Mouse (Mus musculus) kidney, postnatal 36 days (tissue): ENCODE measurements around the gene Wap.

ENCODE experiments used
- DNase-seq, 2 experiments: peaks; one replicate each; pipeline ENCODE4 v3.0.0; 2021 to 2022; ENCODE audit warnings: mixed read lengths in 2 of 2

Gene Wap

DNA sequence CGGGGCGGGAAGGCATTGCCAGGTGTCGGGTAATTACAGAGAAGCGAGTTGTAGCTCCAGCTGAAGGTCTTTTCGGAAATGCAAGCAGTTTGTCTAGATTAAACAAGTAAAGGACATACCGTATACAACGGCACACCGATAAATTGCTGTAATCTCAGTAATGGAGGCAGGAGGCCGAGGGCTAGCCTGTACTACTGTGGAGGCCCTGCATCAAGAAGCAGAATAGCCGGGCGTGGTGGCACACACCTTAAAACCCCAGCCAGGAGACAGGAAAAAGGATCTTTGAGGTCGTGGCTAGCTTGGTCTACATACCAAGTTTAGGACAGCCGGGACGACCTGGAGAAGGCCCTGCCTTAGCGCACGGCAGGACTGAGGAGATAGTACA is 12.1 kb downstream of the Wap start:
- DNase-seq: no peak

DNA sequence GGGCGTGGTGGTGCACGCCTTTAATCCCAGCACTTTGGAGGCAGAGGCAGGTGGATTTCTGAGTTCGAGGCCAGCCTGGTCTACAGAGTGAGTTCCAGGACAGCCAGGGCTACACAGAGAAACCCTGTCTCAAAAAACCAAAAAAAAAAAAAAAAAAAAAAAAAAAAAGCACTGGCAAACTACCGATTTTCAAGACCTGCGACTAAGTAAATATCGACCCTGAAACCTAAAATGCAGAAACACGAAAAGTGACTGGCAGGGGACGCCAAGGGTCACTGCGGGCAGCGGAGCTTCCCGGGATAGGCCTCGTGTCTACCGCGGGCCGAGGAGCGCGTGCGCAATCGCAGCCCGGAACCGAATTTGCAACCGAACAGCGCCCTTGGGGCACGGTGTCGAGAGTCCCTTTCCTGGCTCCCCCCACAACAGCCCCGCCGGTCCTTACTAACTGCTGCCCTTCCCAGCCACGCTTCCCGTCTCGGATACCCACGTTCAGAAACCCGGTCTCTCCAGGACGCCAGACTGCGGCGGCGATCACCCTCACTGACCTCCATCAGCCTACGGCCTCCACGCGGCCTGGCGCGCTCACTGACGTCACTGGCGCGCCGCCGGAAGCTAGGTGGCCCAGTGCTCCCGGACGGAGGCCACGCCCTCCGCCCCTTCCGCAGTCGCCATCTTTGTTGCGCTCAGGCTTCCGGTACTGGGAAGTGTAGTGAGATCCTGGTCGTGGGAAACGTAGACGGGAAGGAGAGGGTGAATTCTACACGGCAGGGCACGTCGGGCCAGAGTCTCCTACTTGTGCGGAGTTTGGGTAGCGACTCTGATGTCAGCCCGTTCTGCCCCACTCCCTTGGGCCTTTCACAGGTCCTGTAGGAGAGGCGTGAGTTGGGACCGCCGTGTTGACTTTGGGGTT is 12.7 kb downstream of the Wap start, which contains the start of gene Tbrg4:
TSS of gene Tbrg4 (minus strand) at position 590 of the 910 bp plus-strand sequence.
- peak; percentile 95 to 97 for DNase-seq

DNA sequence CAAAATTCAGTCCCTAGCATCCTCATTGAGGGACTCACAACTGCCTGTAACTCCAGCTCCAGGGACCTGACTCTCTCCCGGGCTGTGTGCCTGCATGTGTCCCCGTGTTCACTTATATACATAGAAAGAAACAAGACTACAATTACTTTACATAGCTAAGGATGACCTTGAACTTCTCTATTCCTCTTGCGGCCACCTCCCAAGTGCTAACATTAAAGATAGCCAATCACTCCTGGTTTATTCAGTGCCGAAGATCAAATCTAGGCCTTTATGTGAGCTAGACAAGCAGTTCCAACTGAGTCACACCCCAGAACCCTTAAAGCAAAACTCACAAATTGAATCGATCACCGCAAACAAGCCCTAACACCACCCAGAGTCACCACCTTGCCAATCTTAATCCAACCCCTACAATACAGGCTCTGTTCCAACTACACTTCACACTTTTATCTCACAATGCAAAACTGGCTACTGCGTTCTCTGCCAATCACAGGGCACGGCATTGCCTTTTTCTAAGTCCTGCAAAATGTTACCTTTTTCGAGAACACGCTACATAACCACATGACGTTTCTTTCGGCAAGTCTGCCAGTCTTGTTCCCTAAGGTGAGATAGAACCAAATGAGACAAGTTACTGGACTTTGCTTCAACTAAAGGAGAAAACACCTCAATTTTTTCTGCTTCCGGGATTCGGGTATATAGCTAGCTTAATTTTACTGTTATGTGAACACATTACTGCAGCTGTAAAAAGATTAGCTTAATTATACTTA is 13.6 kb downstream of the Wap start:
- DNase-seq: no peak

DNA sequence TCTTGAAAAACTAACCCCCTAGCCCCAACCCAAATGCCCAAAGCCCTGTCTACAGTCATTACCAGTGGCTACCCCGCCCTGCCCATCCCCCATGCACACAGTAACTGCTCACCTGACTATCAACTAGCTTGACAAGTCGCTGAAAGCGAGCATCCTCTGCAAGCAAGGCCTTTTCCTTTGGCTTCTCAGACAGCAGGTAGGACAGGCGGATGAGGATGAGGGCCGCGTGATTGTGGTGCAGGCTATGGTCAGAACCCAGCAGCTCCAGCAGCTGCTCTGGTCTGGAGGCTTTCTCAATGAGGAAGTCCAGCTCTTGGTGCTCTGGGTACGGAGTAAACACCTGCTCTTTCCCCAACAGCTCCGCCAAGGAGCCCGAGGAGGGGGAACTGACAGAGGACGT is 14.7 kb downstream of the Wap start:
- no peak for DNase-seq

DNA sequence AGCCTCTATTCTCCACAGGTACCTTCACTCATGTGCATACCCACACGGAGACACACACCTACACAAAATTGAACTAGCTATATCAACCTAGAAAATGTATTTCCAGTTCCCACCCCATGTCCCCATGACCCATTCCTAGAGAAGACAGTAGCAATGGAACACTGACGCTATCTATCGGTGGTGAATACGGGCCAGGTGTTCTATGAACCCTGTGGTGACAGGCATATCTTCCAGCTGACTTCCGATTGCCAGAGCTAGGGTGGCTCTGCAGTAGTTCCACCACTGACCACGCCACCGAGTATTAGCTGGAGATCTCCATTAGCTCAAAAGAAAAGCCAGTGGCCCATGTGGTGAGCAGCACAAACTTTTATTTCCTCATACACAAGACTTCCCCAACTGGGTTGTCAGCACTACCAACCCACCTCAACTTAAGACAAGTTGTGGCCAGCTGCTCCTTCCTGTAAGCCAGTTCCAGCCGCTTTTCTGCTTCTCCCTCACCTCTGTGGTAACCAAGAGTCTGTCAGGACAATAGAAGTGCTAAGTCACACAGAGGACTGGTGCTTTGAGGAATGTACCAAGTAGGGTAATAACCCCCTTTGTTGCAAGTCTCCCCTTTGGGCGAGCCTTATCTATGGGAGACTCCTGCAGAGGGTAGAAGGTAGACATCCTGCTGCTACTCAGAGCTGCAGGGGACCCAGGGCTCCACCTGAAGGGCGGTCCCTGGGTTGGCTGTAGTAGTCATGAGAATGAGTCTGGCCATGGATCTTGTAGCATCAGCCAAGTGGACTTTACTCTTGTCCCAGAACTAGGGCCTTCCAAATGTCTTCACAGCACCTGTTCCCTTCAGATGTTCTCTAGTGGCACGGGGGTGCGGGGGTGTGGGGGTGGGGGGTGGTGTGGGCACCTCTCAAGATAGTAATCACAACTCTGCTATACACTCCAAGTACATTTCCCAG is 22.9 kb downstream of the Wap start:
- DNase-seq: peak; percentile 33 to 57

DNA sequence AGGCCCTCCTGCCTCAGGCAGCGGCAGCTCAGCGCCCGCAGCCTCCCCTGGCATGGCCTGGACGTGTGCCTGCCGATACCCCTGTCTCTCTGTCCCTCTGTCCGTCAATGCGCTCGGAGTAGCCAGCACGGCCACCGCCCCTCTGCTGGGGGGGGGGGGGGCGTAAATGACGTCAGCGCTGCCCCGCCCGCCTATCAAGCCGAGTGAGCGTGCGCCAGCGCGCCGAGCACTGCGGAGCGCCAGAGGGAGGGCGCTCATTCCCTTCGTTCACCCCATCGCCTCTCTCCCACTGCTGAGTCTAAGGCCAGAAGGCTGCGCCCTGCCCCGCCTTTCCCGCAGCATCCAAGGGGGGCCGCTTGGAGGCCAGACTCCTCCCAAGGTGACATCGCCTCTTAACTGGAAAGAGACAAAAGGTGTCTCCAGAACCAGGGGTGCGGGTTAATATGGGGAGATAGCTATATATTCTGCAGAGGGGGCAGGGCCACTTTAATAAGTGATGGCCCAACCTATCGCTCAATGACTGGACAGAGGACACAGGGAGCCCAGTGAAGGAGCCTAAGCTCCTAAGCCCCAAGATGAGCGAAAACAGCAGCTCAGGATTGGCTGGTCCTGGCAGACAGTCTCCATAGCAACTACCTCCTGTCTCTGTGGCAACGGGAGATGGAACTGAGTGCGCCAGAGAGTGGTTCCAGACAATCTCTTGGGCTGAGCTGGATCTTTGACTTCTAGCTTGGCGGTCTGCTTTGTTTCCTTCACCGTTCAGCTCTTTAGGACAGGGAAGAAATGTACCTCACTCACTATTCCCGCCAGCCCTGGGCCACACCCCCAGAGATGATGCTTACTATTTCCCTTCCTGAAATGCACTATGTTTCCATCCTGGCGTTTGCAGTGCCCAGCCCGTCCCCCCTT is 32.7 kb downstream of the Wap start, which contains the start of gene Nacad:
TSS of gene Nacad (minus strand) at position 563 of the 909 bp plus-strand sequence.
- DNase-seq: peak in 1 of 2 experiments; percentile 29

DNA sequence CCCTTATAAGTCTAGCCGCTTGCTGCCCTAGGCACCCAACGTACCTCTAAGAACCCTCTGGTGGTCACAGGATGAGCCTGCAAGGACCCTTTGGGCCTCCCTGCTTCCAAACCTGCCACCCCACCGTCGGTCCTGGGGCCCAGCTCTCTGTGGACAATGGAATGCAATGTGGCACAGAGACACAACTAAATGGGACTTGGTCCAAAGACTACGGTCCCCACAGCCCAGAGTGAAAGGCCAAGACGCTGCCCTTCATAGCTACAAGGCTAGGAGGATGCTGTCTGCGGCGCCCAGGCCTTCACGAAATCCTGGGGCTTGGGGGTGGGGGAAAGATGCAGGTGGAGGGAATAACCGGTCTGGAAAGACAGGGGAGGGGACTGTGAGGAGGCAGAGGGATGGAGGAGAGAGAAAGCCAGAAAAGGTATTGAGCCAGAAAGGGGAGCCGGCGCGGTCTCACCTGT is 33.4 kb downstream of the Wap start:
- DNase-seq: no peak

DNA sequence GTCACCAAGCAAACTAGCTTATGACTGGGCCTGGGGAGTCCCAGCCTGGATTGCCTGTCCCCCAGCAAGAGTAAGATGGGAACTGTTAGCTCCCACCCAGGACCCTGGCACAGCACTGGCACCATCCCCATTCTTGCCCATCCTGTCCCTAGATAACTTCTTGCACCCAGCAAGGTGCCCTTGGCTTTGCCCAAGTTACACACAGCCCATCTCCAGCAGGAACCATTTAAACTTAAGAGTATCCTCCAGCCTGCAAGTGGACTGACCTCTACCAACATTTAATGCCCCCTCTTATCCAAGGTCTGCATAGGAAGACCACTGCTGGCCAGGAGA is 33.9 kb downstream of the Wap start:
- no peak for DNase-seq

DNA sequence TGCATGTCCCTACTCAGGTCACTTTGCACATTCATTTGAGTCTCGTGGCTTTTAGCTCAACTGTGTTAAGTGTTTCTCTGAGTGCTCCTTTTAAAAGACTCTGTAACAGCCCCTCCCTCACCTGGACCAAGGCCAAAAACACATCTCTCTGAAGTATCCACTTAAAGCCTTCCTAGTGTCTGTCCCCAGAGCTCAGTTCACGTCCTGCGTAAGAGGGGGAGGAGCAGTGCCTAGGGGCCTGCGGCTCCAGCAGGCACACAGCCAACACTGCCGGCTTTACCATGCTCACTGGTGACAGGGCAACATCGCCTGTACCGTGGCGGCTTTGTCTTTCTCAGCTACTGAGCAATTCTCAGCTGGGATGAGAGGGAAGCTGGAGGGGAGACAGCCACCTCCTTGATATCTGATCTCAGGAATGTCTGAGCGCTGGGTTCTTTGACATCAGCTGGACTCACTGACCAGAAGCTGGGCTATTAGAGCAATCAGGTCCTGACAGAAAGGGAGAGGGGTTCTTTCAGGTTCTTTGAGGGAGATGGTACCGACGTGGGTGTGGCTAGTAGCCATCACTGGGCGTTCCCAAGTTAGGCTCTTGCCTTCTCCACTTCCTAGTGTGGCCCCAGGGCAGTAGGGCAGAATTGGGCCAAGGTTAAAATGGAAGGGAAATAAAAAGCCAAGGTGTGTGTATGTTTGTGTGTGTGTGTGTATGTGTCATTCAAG is 34.4 kb downstream of the Wap start:
- DNase-seq: peak; percentile 32 to 39

DNA sequence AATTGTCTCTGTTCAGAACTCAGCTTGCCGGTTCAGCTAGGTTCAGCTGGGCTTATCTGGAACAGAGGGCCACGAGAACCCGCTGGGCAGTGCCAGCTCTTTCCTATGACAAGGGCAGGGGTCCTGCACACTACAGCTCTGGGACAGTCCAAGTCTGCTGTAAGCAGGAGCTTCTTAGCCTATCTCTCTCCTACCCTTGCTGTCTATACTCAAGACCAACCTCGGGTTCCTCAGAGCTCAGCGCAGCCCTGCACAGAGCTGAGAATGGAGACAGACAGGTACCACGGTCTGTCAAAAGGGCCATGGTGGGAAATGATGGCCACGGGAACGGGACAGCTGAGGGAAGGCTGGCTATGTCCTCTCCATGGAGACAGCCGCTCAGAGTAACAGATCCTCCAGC is 35.2 kb downstream of the Wap start:
- DNase-seq: no peak

DNA sequence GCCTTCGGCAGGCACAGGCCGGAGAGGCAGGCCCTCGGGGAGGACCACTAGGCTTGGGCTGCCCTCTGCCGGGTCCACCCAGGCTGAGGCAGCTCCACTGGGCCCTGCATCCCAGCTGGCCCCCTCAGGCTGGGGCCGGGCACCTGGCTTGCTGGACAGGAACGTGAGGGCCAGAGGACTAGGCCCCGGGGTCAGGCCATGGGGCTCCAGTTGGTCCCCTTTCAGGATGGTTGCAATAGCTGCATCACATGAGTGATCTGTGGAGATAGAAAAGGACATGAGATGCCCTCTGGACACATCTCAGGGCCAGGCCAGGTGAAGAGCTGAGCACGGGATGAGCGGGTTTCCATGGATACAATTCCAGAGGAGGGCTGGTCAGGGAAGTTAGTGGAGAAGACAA is 35.8 kb downstream of the Wap start:
- DNase-seq: no peak

DNA sequence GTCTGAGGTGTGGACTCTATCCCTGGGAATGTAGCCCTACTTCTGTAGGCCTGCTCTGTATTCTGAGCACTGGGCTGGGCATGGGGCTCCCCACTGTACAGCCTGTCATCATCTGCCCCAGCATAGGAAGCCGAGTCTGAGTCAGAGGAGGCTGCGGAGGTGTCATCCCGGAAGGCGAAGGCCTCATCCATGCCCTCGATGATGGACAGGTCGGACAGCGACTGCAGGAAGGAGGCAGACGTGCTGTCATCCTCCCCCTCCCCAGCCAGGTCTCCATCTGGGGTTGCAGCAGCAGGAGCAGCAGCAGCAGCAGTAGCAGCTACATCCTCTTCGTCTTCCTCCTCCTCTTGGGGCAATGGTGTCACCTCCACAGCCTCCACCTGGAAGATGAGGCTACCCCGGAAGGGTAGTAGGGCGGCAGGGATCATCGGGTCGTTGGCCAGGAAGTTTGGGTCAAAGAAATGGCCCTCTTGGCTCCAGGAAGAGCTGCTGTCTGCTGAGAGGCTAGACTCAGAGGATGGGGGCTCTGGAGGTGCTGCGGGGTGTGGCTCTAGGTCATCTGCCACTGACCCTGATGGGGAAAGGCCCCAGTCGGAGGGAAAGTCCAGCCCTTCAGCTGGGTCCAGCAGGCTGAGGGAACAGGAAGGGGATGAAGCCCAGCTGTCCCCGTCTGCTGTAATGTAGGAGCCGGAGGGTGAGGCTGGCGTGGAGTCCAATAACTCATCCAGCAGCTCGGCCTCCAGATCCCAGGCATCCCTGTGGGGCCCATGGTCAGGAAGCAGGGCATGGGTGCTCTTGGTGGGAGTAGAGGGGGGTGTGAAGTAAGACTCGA is 36.6 kb downstream of the Wap start:
- DNase-seq: no peak

DNA sequence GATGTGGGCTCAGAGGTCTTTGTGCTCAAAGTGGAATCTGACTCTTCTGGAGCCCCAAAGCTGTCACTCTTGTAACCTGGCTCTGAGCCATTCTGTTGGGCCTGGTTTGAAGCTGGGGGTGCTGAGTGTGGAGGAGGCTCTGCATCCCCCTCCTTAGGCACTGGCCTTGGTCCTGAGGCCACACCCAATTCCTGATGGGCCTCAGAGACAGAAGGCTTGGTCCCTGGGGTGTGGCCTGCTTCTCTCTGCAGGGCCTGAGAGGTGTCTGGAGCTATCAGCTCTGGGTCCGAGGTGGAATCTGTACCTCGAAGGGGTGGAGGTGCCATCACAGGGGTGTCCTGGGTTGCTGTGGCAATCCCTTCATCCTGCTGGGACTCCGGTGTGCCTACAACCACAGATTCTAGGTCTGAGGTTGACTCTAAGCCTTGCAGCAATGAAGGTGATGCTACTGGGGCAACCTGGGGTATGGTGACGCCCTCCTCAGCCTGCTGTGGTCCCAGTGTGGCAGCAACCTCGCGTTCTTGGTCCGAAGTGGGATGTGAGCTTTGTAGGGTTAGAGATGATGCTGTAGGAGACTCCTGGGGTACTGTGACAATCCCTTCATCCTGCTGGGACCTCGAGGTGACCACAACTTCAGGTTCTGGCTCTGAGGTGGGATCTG is 38.0 kb downstream of the Wap start:
- DNase-seq: no peak

DNA sequence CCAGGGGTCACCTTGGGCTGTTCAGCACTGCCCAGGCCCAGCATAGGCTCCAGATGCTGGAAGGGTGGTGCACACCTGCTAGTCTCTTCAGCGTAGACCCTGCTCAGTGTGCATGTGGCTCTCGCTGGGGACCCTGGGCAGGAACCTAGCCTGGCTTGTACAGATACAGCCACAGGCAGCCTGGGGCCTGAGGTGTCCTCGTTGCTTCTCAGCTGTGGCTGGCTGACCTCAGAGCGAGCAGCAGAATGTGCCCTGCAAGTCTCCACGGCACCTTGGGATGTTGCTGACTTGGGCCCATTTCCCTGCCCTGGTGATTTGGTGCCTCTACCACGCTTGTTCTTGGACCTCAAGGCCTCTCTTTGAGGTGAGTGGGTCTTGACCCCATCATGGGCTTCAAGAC is 38.6 kb downstream of the Wap start:
- no peak for DNase-seq

DNA sequence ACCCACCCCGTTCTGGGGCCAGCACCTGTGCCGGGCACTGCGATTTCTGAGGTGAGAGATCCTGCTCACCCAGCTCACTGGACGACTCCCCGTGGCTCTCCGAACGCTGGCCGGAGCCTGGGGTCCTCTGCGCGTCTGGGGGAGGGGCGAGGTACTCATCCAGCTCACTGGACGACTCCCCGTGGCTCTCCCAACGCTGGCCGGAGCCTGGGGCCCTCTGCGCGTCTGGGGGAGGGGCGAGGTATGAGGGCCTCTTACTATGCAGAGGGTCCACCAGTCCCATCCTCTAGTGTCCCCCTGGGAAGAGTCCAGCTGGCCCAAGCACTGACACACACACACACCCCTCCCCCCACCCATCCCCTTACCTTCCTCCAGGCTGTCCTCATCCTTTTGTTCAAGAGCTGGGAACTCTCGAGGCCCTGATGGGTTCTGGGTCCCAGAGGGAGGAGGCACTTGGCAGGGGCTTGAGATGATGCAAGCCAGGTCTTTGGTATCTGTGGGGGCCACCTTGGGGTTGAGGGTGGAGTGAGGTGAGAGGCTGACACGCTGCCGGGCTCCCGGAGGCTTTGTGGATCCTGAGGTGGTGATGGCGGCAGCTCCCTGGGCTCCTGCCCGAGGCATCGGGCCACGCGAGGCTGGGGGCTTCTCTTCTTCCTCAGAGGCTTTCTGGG is 39.3 kb downstream of the Wap start:
- DNase-seq: no peak

DNA sequence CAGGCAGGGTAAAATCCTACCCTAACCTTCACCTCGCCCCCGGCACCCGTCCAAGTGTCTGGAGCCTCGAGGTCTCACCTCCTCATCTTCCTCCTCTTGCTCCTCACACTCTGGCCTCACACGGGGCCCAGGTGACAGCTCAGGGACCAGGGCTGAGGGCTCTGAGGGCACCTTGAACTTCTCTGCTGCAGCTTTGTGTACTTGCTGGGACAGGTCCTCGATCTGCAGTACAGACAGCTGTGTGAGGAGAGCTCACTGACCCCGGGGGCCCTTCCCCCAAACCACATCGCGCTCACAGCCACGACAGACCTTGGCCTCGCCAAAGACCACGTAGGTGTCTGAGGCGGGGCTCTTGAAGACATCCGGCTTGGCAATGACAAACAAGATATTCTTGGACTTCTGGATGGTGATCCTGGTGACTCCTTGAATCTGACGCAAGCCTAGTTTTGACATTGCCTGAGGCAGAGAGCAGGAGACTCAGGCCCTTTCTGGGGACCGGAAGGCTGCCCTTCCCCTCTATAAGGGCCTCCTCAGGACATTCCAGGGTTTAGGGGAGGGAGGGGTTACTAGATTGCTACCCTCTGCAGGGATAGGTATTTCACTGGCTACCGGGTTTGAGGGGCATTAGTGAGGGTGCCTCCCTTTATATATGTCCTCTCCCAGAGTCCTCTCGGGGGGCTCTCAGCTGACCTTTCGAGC is 40.1 kb downstream of the Wap start:
- DNase-seq: no peak

DNA sequence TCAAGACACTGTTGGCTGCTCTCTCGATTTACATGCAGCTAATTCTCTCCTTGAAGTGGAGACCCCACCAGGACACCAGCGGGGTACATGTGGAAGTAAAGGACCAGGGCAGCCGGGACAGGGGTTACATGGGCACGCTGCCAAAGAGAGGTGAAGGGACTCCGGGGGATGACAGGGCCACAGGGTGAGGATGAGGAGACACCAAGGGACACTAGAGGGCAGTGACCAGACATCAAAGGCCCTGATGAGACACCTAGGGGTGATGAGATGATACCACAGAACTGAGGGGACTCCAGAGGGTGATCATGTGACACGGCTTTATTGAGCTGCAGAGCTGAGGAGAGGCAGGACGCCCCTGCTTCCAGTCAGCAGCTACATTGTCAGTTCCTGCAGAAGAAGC is 40.9 kb downstream of the Wap start:
- no peak for DNase-seq

DNA sequence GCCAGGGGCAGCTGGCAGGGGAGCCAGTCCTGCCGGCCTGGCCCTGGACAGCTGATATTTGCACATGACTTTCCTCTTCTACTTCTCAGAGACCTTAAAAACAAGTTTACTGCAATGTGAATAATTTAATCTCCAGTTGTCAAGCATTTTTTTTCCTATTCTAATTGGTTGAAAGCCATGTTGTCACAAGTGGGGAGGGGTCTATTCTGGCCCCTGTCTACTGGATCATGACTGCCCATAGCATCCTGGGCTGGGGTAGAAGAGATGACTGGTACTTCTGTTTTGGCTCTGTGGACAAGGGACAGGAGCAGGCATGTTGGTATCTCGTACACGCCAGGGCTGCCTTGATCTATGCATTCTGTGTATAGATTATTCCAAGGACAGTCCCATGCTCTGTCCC is 41.8 kb downstream of the Wap start:
- no peak for DNase-seq
